Mouse (Mus musculus) layer of hippocampus, postnatal 25 days (tissue): ENCODE measurements around the gene Icam4. TPM values are rescaled to one million over a fixed set of nuclear protein-coding genes. Genes with fewer than 3 reads are reported as not detected.
"Not testable (repeated sequence)": the region's sequence is repeated elsewhere in the genome, so short reads cannot be mapped to it uniquely, and the experiment has no call there.

ENCODE experiments used
- DNase-seq, 2 experiments: peaks; one replicate each; pipeline ENCODE4 v3.0.0; 2022; ENCODE audit warnings: mixed read lengths in 2 of 2, low spot score in 1 of 2; ENCODE audit errors: extremely low spot score in 1 of 2
- total RNA-seq, 2 experiments: library from RNA; stranded (reverse); gene quantifications; 2 replicates each; pipeline ENCODE4 v1.2.3; 2021

Icam4 gene
- total RNA-seq, 2 experiments from 2014 or later = 0.84 to 0.87 TPM

DNA sequence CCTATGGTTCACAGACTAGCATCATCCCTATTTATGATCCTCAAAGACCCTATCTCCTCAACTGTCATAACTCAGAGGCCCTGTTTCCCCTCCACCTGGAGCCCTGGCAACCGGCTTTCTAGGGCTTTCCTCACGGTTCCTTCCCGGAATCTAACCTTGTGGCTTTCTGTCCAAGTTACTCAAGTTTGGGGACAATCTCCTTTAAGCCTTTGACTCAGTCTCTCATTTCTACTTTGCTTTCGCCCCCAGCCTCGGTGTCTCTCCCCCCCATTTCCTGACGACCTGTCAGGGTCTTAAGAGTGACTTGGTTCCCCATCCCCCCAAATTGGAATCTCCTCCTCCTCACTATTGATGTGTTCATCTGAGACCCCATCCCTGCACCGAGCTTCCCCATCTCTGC is 3.3 kb downstream of the Icam4 start:
- no peak for DNase-seq

GRCm38 (mm10) chr9:21033136-21033535 is 4.0 kb downstream of the Icam4 start:
- DNase-seq = peak; percentile 33 to 54

DNA sequence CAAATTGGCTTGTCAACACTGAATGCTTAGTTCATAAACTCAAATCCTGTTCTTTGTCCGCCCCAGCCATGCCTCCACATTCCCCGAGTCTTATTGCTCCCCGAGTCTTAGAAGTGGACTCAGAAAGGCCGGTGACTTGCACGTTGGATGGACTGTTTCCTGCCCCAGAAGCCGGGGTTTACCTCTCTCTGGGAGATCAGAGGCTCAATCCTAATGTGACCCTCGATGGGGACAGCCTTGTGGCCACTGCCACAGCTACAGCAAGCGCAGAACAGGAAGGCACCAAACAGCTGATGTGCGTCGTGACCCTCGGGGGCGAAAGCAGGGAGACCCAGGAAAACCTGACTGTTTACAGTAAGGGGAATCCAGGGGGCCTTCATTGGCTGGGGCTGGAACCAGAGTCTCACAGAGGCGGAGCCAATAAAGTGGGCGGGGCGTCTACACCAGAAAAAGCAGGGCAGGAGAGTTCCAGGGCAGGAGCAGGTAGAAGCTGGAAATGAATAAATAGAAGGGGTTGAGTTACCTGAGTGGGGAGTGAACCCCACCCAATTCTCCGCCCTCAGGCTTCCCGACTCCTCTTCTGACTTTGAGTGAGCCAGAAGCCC is 5.4 kb downstream of the Icam4 start:
- DNase-seq = peak in 1 of 2 experiments; percentile 16

DNA sequence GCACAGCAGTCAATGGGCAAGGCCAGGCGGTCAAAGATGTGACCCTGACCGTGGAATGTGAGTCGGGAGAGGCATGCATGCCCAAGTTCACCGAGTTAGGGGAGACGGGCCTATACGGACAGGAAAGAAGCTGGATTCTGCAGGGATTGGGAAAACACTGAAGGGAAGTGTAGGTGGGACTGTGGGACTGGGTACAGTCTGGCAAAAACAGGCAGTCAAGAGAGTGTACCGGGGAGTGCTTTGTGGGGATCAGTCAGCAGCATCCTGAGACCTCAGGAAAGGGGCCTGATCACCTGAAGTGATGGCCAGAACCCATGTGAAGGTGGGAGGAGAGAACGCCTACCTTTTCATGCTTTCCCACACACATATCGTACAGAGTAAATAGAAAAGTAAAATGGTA is 6.4 kb downstream of the Icam4 start:
- DNase-seq = no peak

- DNase-seq = no peak
Measured at GRCm38 (mm10) chr9:21036161-21036560, 7.0 kb downstream of the Icam4 start.

GRCm38 (mm10) chr9:21036666-21037065 is 7.5 kb downstream of the Icam4 start:
- peak; percentile 22 to 40 for DNase-seq

- peak; percentile 44 to 51 for DNase-seq
Measured at GRCm38 (mm10) chr9:21037481-21037891, 8.3 kb downstream of the Icam4 start.

- no peak for DNase-seq
Measured at GRCm38 (mm10) chr9:21039779-21040178, 10.6 kb downstream of the Icam4 start.

GRCm38 (mm10) chr9:21041308-21041707 is 12.1 kb downstream of the Icam4 start:
- DNase-seq = peak; percentile 35 to 45

DNA sequence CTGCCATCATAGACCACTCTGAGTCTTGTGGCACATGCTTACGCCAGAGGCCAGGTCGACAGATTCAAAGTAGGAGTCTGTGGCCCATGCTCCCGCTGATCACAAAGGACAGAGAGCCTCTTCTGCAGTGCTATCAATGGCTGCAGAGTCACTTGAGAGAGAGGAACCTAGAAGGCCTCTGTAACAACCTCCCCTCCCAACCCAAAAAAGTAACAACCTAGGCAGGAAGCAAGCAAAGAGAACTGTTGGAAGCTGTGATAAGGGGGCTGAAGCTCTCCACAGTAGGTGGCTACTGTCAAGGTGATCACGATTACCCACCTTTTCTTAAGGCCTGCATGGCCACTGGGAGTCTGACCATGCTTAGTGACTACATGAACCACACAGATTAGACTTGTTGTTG is 14.4 kb downstream of the Icam4 start:
- DNase-seq = no peak

- DNase-seq = not testable (repeated sequence)
Measured at GRCm38 (mm10) chr9:21044785-21045184, 15.6 kb downstream of the Icam4 start.

DNA sequence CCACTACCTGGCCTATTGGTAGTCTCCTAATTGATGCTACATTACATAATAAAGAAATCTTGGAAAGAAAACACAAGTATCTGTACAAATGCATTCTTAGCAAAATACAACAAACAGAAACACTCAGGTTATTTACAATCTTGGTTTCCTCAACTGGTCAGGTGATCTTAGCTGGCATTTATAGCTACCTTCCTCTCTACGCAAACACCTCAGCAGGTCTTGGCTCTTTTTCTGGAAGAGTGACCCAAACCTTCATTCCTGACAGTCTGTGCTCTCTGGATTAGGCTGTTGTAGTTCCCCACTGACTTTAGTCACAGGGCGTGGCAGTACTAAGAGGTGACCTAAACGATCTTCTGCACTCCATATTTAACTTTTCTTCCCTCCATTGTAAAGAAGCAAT is 16.1 kb downstream of the Icam4 start:
- DNase-seq = no peak

DNA sequence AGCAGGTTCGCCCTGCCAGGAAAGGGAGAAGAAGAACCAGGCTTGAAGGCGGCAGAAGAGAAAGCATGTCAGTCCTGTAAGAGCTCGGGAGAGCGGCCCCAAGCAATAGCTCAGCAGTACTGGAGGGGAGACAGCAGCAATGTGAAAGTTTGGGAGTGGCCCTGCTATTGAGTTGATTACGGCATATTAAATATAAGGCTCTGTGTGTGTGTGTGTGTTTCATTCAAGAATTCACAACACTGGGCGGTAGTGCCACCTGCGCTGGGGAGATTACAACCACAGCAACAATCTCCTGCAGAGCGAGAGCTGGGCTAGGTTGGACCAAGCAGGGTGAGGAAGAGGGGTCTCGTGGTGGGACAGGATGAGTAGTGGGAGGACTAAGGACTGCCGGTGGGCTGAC is 22.4 kb downstream of the Icam4 start:
- DNase-seq = no peak

GRCm38 (mm10) chr9:21062928-21063327 is 33.8 kb downstream of the Icam4 start:
- DNase-seq = no peak

- DNase-seq = no peak
Measured at GRCm38 (mm10) chr9:21067006-21067684, 38.0 kb downstream of the Icam4 start, which contains the start of gene Zglp1. Gene Zglp1, minus strand, starts transcription at chr9:21067093.

- DNase-seq = no peak
Measured at GRCm38 (mm10) chr9:21072641-21073040, 43.5 kb downstream of the Icam4 start.

- peak; percentile 79 to 85 for DNase-seq
Measured at GRCm38 (mm10) chr9:21073044-21073840, 44.1 kb downstream of the Icam4 start, which contains the start of the genes Gm49373 and Fdx1l. Gene Gm49373, minus strand, starts transcription at chr9:21073096. Gene Fdx1l, minus strand, starts transcription at chr9:21073614.

GRCm38 (mm10) chr9:21074173-21074572 is 45.0 kb downstream of the Icam4 start:
- no peak for DNase-seq

GRCm38 (mm10) chr9:21075625-21076024 is 46.5 kb downstream of the Icam4 start:
- DNase-seq = no peak
